Comparison of ENCODE assay signal across 8 mouse cellular contexts in genomic region chr1:135171984-135172383, GRCm38 (mm10). TPM values are rescaled to one million over a fixed set of nuclear protein-coding genes. Genes with fewer than 3 reads are reported as not detected.
DNase-seq lines count a peak whose midpoint lies in the region; ATAC-seq and TF ChIP-seq lines count a peak whose summit lies in the region.

No protein-coding gene starts in this region.

- peak; percentile 51; the same call in 1 of the 2 replicates for TF ChIP-seq EP300 in heart, adult 2 months (IDR thresholded peaks at IDR 0.05; ENCODE audit: insufficient read depth, low read depth, low read length)

- ATAC-seq in heart, embryonic 11.5 days (replicated peaks; ENCODE audit: insufficient number of reproducible peaks, low FRiP score, low TSS enrichment) = no peak
- peak; percentile 47 for ATAC-seq in intestine, postnatal 0 days
- peak; percentile 84 for ATAC-seq in limb, embryonic 14.5 days (ENCODE audit: low FRiP score, low read depth)
- ATAC-seq in neural tube, embryonic 12.5 days (ENCODE audit: low FRiP score, low read depth) = peak; percentile 41; the same call in 1 of the 2 replicates
- no peak for ATAC-seq in monocyte, adult 5-6 weeks (replicated peaks; ENCODE audit: insufficient number of reproducible peaks, low FRiP score, low TSS enrichment, poor library complexity, severe bottlenecking)

- H3K27me3 ChIP-seq in heart, adult 2 months (ENCODE audit: control insufficient read depth, insufficient read depth, low read length) = no peaks in the 10 kb centered on the region
- peaks cover 13% of the 10 kb centered on the region for H3K27me3 ChIP-seq in heart, embryonic 11.5 days (ENCODE audit: control insufficient read depth, insufficient read depth, low read length)
- H3K27me3 ChIP-seq in intestine, postnatal 0 days (replicated peaks; ENCODE audit: control insufficient read depth, insufficient read depth, low read length) = no peaks in the 10 kb centered on the region
- H3K27me3 ChIP-seq in limb, embryonic 14.5 days (ENCODE audit: control insufficient read depth, insufficient read depth, low read length) = no peaks in the 10 kb centered on the region
- no peaks in the 10 kb centered on the region for H3K27me3 ChIP-seq in neural tube, embryonic 12.5 days (replicated peaks)

- H3K9me3 ChIP-seq in heart, embryonic 11.5 days (replicated peaks; ENCODE audit: control insufficient read depth, low read length) = no peaks in the 10 kb centered on the region
- H3K9me3 ChIP-seq in intestine, postnatal 0 days (ENCODE audit: control insufficient read depth) = no peaks in the 10 kb centered on the region
- no peaks in the 10 kb centered on the region for H3K9me3 ChIP-seq in limb, embryonic 14.5 days (ENCODE audit: control insufficient read depth, low read length)
- no peaks in the 10 kb centered on the region for H3K9me3 ChIP-seq in neural tube, embryonic 12.5 days

- H3K9ac ChIP-seq in heart, adult 2 months (ENCODE audit: low read depth, low read length) = no peak overlapping the region
- H3K9ac ChIP-seq in heart, embryonic 11.5 days (ENCODE audit: low read depth, low read length) = no peak overlapping the region
- no peak overlapping the region for H3K9ac ChIP-seq in intestine, postnatal 0 days (ENCODE audit: low read depth, low read length)
- no peak overlapping the region for H3K9ac ChIP-seq in limb, embryonic 14.5 days (ENCODE audit: low read depth, low read length, severe bottlenecking)
- no peak overlapping the region for H3K9ac ChIP-seq in neural tube, embryonic 12.5 days

- intact Hi-C loops in heart, adult 2 months (cut with DNase I) = loop anchor here (1.0 kb wide), 2 partner anchors 87 to 196 kb away; no protein-coding TSS in a partner anchor

- no peak for TF ChIP-seq POLR2A in heart, adult 2 months (IDR thresholded peaks at IDR 0.05; ENCODE audit: insufficient read depth, low read depth, low read length)
- no peak for TF ChIP-seq POLR2A in limb, embryonic 14.5 days (IDR thresholded peaks at IDR 0.05; ENCODE audit: borderline replicate concordance, extremely low read depth, insufficient read depth, insufficient read length)

- peak; percentile 38 to 51 for DNase-seq in heart, adult 2 months
- peak; percentile 66 to 72 for DNase-seq in cerebellum, adult 18-20 months
- DNase-seq in gastrocnemius, adult 18-20 months (ENCODE audit: low spot score) = peak; percentile 77
- DNase-seq in limb, embryonic 14.5 days (ENCODE audit: low spot score) = peak; percentile 86

- H3K4me2 ChIP-seq in heart, embryonic 11.5 days = no peak overlapping the region
- H3K4me2 ChIP-seq in intestine, postnatal 0 days (replicated peaks; ENCODE audit: low read depth) = no peak overlapping the region
- no peak overlapping the region for H3K4me2 ChIP-seq in limb, embryonic 14.5 days (replicated peaks; ENCODE audit: low read depth, low read length, severe bottlenecking)
- no peak overlapping the region for H3K4me2 ChIP-seq in neural tube, embryonic 12.5 days (replicated peaks)

- no peaks in the 10 kb centered on the region for H3K79me2 ChIP-seq in heart, adult 2 months (replicated peaks; ENCODE audit: control insufficient read depth, insufficient read depth, low read length)

- H3K4me3 ChIP-seq in heart, adult 2 months = no peak overlapping the region
- no peak overlapping the region for H3K4me3 ChIP-seq in heart, embryonic 11.5 days (ENCODE audit: low read depth, low read length)
- no peak overlapping the region for H3K4me3 ChIP-seq in intestine, postnatal 0 days (ENCODE audit: low read depth, low read length)
- no peak overlapping the region for H3K4me3 ChIP-seq in limb, embryonic 14.5 days (replicated peaks; ENCODE audit: low read length)
- H3K4me3 ChIP-seq in neural tube, embryonic 12.5 days = no peak overlapping the region

- 63% methylated on average over 6 of the region's 6 CpGs for WGBS in heart, adult 2 months
- WGBS in heart, embryonic 11.5 days (ENCODE audit: insufficient replicate concordance) = 47% methylated on average over 6 of the region's 6 CpGs
- 56% methylated on average over 6 of the region's 6 CpGs for WGBS in intestine, postnatal 0 days
- 40% methylated on average over 6 of the region's 6 CpGs for WGBS in limb, embryonic 14.5 days
- WGBS in neural tube, embryonic 12.5 days = 56% methylated on average over 6 of the region's 6 CpGs

- no peaks in the 10 kb centered on the region for H3K36me3 ChIP-seq in heart, adult 2 months (ENCODE audit: control insufficient read depth, insufficient read depth, low read length)
- H3K36me3 ChIP-seq in heart, embryonic 11.5 days (ENCODE audit: control insufficient read depth, insufficient read depth, low read length) = no peaks in the 10 kb centered on the region
- no peaks in the 10 kb centered on the region for H3K36me3 ChIP-seq in intestine, postnatal 0 days (ENCODE audit: control insufficient read depth, insufficient read depth)
- no peaks in the 10 kb centered on the region for H3K36me3 ChIP-seq in limb, embryonic 14.5 days (ENCODE audit: control insufficient read depth, insufficient read depth, low read length)
- H3K36me3 ChIP-seq in neural tube, embryonic 12.5 days = no peaks in the 10 kb centered on the region

- peak; percentile 71 for TF ChIP-seq CTCF in heart, adult 2 months (IDR thresholded peaks at IDR 0.05)
- peak; percentile 91 for TF ChIP-seq CTCF in intestine, postnatal 0 days (IDR thresholded peaks at IDR 0.05; ENCODE audit: low read depth)

- peaks cover 3% of the 10 kb centered on the region; the same call in 1 of the 2 replicates for H3K4me1 ChIP-seq in heart, adult 2 months (ENCODE audit: control insufficient read depth, insufficient read depth, low read length)
- no peaks in the 10 kb centered on the region; the same call in 1 of the 2 replicates for H3K4me1 ChIP-seq in heart, embryonic 11.5 days (ENCODE audit: control insufficient read depth, insufficient read depth, low read length)
- peaks cover 12% of the 10 kb centered on the region for H3K4me1 ChIP-seq in intestine, postnatal 0 days (replicated peaks; ENCODE audit: control insufficient read depth, insufficient read depth, low read length)
- H3K4me1 ChIP-seq in limb, embryonic 14.5 days (ENCODE audit: control insufficient read depth, insufficient read depth, low read length) = no peaks in the 10 kb centered on the region
- H3K4me1 ChIP-seq in neural tube, embryonic 12.5 days = no peaks in the 10 kb centered on the region

- no peak overlapping the region for H3K27ac ChIP-seq in heart, adult 2 months
- no peak overlapping the region for H3K27ac ChIP-seq in heart, embryonic 11.5 days (ENCODE audit: low read depth, low read length)
- no peak overlapping the region for H3K27ac ChIP-seq in intestine, postnatal 0 days (ENCODE audit: low read depth, low read length)
- H3K27ac ChIP-seq in limb, embryonic 14.5 days (replicated peaks; ENCODE audit: low read depth, low read length) = no peak overlapping the region
- H3K27ac ChIP-seq in neural tube, embryonic 12.5 days = no peak overlapping the region

RNA-seq across cellular contexts. Expression of gene Gpr37l1, which starts 4.5 kb away (rescaled TPM):
- under 1 TPM; 0.97 to 0.98 TPM for total RNA-seq in heart, adult 2 months (2021)
- polyA plus RNA-seq in heart, adult 2 months (2012; rRNA removed) = 2.3 and 3.6 TPM in 2 replicates
- polyA plus RNA-seq in heart, embryonic 11.5 days (2014; fragmentation: Nextera tagmentation; extraction: Ambion mirVana) = not detected in 2 replicates
- total RNA-seq in gastrocnemius, adult 18-20 months (2021) = under 1 TPM; 0.46 to 0.55 TPM
- polyA plus RNA-seq in intestine, postnatal 0 days (2015; fragmentation: Nextera tagmentation; extraction: Ambion mirVana) = 1.7 and 2.0 TPM in 2 replicates
- polyA plus RNA-seq in limb, embryonic 14.5 days (2012; rRNA removed) = 0.08 and 0.13 TPM in 2 replicates
- polyA plus RNA-seq in limb, embryonic 14.5 days (2014; fragmentation: Nextera tagmentation; extraction: Ambion mirVana) = 0.14 TPM in 1 of 2 replicates, not detected in the other
- 0.11 and 0.16 TPM in 2 replicates for polyA plus RNA-seq in neural tube, embryonic 12.5 days (2016; fragmentation: Nextera tagmentation; extraction: Ambion mirVana)
- total RNA-seq in monocyte, adult 5-6 weeks (2017) = not detected in 3 replicates

RNA-seq across cellular contexts. Expression of gene Arl8a, which starts 25.4 kb away (rescaled TPM):
- 10 to 100 TPM; 20.1 to 21.0 TPM for total RNA-seq in heart, adult 2 months (2021)
- 30.5 and 32.5 TPM in 2 replicates for polyA plus RNA-seq in heart, adult 2 months (2012; rRNA removed)
- 27.7 and 29.7 TPM in 2 replicates for polyA plus RNA-seq in heart, embryonic 11.5 days (2014; fragmentation: Nextera tagmentation; extraction: Ambion mirVana)
- total RNA-seq in gastrocnemius, adult 18-20 months (2021) = 10 to 100 TPM; 17.4 to 22.5 TPM
- polyA plus RNA-seq in intestine, postnatal 0 days (2015; fragmentation: Nextera tagmentation; extraction: Ambion mirVana) = 66.6 and 68.8 TPM in 2 replicates
- polyA plus RNA-seq in limb, embryonic 14.5 days (2012; rRNA removed) = 88.1 and 88.8 TPM in 2 replicates
- 54.5 and 67.1 TPM in 2 replicates for polyA plus RNA-seq in limb, embryonic 14.5 days (2014; fragmentation: Nextera tagmentation; extraction: Ambion mirVana)
- polyA plus RNA-seq in neural tube, embryonic 12.5 days (2016; fragmentation: Nextera tagmentation; extraction: Ambion mirVana) = 185 and 197 TPM in 2 replicates
- total RNA-seq in monocyte, adult 5-6 weeks (2017) = 52.6 to 85.7 TPM (median 55.1 TPM) in 3 replicates

RNA-seq across cellular contexts. Expression of gene Ptpn7, which starts 39.5 kb away (rescaled TPM):
- under 1 TPM; 0.73 to 0.82 TPM for total RNA-seq in heart, adult 2 months (2021)
- polyA plus RNA-seq in heart, adult 2 months (2012; rRNA removed) = 0.82 and 1.4 TPM in 2 replicates
- polyA plus RNA-seq in heart, embryonic 11.5 days (2014; fragmentation: Nextera tagmentation; extraction: Ambion mirVana) = 1.2 and 2.0 TPM in 2 replicates
- under 1 TPM; 0.07 to 0.14 TPM for total RNA-seq in gastrocnemius, adult 18-20 months (2021)
- polyA plus RNA-seq in intestine, postnatal 0 days (2015; fragmentation: Nextera tagmentation; extraction: Ambion mirVana) = 0.73 and 0.76 TPM in 2 replicates
- polyA plus RNA-seq in limb, embryonic 14.5 days (2012; rRNA removed) = 3.6 and 3.9 TPM in 2 replicates
- 3.1 and 4.2 TPM in 2 replicates for polyA plus RNA-seq in limb, embryonic 14.5 days (2014; fragmentation: Nextera tagmentation; extraction: Ambion mirVana)
- polyA plus RNA-seq in neural tube, embryonic 12.5 days (2016; fragmentation: Nextera tagmentation; extraction: Ambion mirVana) = 1.1 and 1.2 TPM in 2 replicates
- total RNA-seq in monocyte, adult 5-6 weeks (2017) = 25.1 to 87.0 TPM (median 26.0 TPM) in 3 replicates

Comparison
In these comparisons a context has a peak if more than half of its experiments do, and no peak if none do; other contexts are left out.
1. ATAC-seq: peak in intestine, postnatal 0 days (single experiment), limb, embryonic 14.5 days (single experiment) and neural tube, embryonic 12.5 days (single experiment); none in heart, embryonic 11.5 days (single experiment) and monocyte, adult 5-6 weeks (single experiment).
2. Peak in every context shown above with its lines, with median percentiles within 50 percentile points of each other: DNase-seq.